Mouse (Mus musculus) liver, postnatal 0 days (tissue): ENCODE measurements around the gene Gm45837. TPM values are rescaled to one million over a fixed set of nuclear protein-coding genes. Genes with fewer than 3 reads are reported as not detected.

Experiments used
- ATAC-seq: fragments of 200-750 bp; cut with Nextera tagmentation; 2 replicates; pipeline ENCODE4 v1.8.0; 2017; ENCODE audit warnings: mild to moderate bottlenecking, moderate library complexity
- DNase-seq: peaks from one replicate; pipeline ENCODE4 v3.0.0-alpha.2; 2016
- H3K27ac ChIP-seq: fragments of 300-500 bp; sonication (generic); 2 replicates; pipeline ENCODE4 v1.5.1; 2014; ENCODE audit warnings: antibody characterized with exemption, moderate library complexity, mild to moderate bottlenecking, low read depth
- H3K27me3 ChIP-seq: fragments of 300-500 bp; sonication (generic); 2 replicates; pipeline ENCODE4 v1.6.1; 2014; ENCODE audit warnings: low read length, control low read depth, mixed read lengths; ENCODE audit not compliant: insufficient read depth
- H3K36me3 ChIP-seq: fragments of 300-500 bp; sonication (generic); replicated peaks from 2 replicates; pipeline ENCODE4 v1.6.1; 2014; ENCODE audit warnings: mild to moderate bottlenecking, control low read depth, low read length, moderate library complexity, mixed read lengths; ENCODE audit not compliant: insufficient read depth
- H3K4me1 ChIP-seq: fragments of 300-500 bp; sonication (generic); 2 replicates; pipeline ENCODE4 v1.6.1; 2014; ENCODE audit warnings: antibody characterized with exemption, mild to moderate bottlenecking, control low read depth; ENCODE audit not compliant: insufficient read depth
- H3K4me2 ChIP-seq: fragments of 300-500 bp; sonication (generic); 2 replicates; pipeline ENCODE4 v1.6.1; 2014; ENCODE audit warnings: low read depth, mild to moderate bottlenecking, low read length, moderate library complexity, mixed read lengths
- H3K4me3 ChIP-seq: fragments of 300-500 bp; sonication (generic); 2 replicates; pipeline ENCODE4 v1.5.1; 2014; ENCODE audit warnings: low read depth, low read length
- H3K9ac ChIP-seq: fragments of 300-500 bp; sonication (generic); replicated peaks from 2 replicates; pipeline ENCODE4 v1.6.1; 2014; ENCODE audit warnings: mild to moderate bottlenecking, moderate library complexity
- H3K9me3 ChIP-seq: fragments of 300-500 bp; sonication (generic); 2 replicates; pipeline ENCODE4 v1.6.1; 2016; ENCODE audit warnings: mild to moderate bottlenecking, control low read depth, low read length, mixed read lengths
- CTCF ChIP-seq: sonication (generic); IDR thresholded peaks from 2 replicates; pipeline ENCODE4 v1.5.1; 2016; ENCODE audit warnings: antibody characterized with exemption, low read depth
- EP300 ChIP-seq: IDR thresholded peaks from 2 replicates; pipeline ENCODE4 v1.6.1; 2016; ENCODE audit warnings: antibody characterized with exemption, low read depth, mild to moderate bottlenecking
- WGBS: fragments of 180-500 bp; shearing (Covaris S2); extraction: QIAGEN DNeasy Blood & Tissue Kit; methylation state at CpG from one replicate; pipeline ENCODE4 v1.1.7; 2014; ENCODE audit not compliant: insufficient replicate concordance; 5-methylcytosine and 5-hydroxymethylcytosine counted together
- polyA plus RNA-seq: library from polyadenylated mRNA; unstranded; fragments of >200 nt; fragmentation: Nextera tagmentation; extraction: Ambion mirVana; gene quantifications from 2 replicates; pipeline ENCODE4 v1.2.1, GENCODE M21; 2015

The Gm45837 gene
- polyA plus RNA-seq, 1 experiment from 2014 or later: not detected

- Histone ChIP-seq H3K36me3 (no peaks in the 10 kb centered on the region), H3K9me3 (no peaks in the 10 kb centered on the region), H3K4me1 (no peaks in the 10 kb centered on the region), H3K4me3 (no peak overlapping the region), H3K27ac (no peak overlapping the region), H3K27me3 (no peaks in the 10 kb centered on the region), H3K4me2 (no peak overlapping the region), H3K9ac (no peak overlapping the region)
- 11% methylated on average over 1 of the region's 1 CpGs for WGBS
- ATAC-seq: no peak
- DNase-seq: no peak
- TF ChIP-seq CTCF (no peak), EP300 (no peak)
Measured at GRCm38 (mm10) chr7:101437876-101438275, 27.2 kb downstream of the Gm45837 start.

- Histone ChIP-seq H3K9me3 (no peaks in the 10 kb centered on the region), H3K27ac (no peak overlapping the region), H3K4me3 (no peak overlapping the region), H3K27me3 (no peaks in the 10 kb centered on the region), H3K36me3 (no peaks in the 10 kb centered on the region), H3K9ac (no peak overlapping the region), H3K4me2 (no peak overlapping the region), H3K4me1 (no peaks in the 10 kb centered on the region)
- TF ChIP-seq EP300: no peak
- TF ChIP-seq CTCF: no peak
- DNase-seq (no peak), ATAC-seq (no peak)
- 72% methylated on average over 10 of the region's 10 CpGs for WGBS
Measured at GRCm38 (mm10) chr7:101443093-101443492, 32.4 kb downstream of the Gm45837 start.

DNA sequence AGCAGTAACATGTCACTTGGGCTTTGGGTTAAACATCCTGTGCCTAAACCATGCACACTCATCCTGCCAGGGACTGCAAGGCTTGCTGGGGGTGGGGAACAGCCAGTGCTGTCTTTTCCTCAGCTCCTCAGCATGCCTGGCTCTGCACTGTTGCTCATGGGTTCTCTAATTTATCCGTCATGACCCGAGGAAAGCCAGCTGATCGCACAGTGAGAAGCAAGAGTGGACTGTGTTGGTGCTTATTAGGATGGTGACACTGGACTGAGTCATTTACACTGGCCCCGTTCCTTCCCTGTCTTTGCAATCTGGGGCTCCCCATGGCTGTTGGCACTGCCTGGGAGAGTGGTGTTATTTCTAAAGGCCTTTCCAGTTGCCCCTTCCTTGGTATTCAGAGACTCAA, 33.5 kb downstream of the Gm45837 start:
- TF ChIP-seq EP300: no peak
- no peak for TF ChIP-seq CTCF
- Histone ChIP-seq H3K9me3 (no peaks in the 10 kb centered on the region), H3K27ac (no peak overlapping the region), H3K4me2 (no peak overlapping the region), H3K27me3 (no peaks in the 10 kb centered on the region), H3K4me3 (no peak overlapping the region), H3K9ac (no peak overlapping the region), H3K4me1 (no peaks in the 10 kb centered on the region), H3K36me3 (no peaks in the 10 kb centered on the region)
- 69% methylated on average over 4 of the region's 4 CpGs for WGBS
- ATAC-seq (no peak), DNase-seq (no peak)

DNA sequence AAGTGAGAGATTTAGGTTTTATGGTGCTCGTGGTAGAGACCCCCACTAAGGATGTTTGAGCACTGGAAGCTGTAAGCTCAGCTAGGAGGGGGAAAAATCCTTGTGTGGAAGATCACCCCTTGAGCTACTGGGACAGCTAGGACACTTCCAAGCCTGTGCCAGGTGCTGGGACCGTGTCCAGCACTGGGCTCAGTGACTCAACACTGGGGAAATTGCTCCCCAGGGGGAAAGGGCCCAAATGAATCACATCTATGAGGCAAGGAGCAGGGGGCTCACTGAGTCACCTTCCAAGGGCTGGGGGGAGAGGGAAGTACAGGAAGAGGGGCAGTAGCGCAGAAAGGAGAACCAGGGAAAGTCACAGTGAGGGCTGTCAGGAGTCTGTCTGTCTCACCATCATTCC, 39.2 kb downstream of the Gm45837 start:
- no peak for ATAC-seq
- peaks cover 16% of the 10 kb centered on the region for H3K27me3 ChIP-seq

GRCm38 (mm10) chr7:101450422-101451401, 40.0 kb downstream of the Gm45837 start:
- no peak overlapping the region for H3K27ac ChIP-seq
- ATAC-seq: peak; percentile 76
- H3K4me3 ChIP-seq: peak overlapping the region; percentile 57
- peaks cover 11% of the 10 kb centered on the region for H3K4me1 ChIP-seq
- DNase-seq: peak; percentile 89
- H3K36me3 ChIP-seq: no peaks in the 10 kb centered on the region
- TF ChIP-seq CTCF (peak; percentile 97), EP300 (no peak)
- H3K9ac ChIP-seq: peak overlapping the region; percentile 53
- WGBS: under 1% methylated on average over 56 of the region's 68 CpGs
- peaks cover 16% of the 10 kb centered on the region for H3K27me3 ChIP-seq
- H3K9me3 ChIP-seq: no peaks in the 10 kb centered on the region
- H3K4me2 ChIP-seq: peak overlapping the region; percentile 95

More for the DNA sequence above, 39.2 kb downstream of the Gm45837 start:
- TF ChIP-seq CTCF (no peak), EP300 (no peak)
- Histone ChIP-seq H3K9me3 (no peaks in the 10 kb centered on the region), H3K27ac (no peak overlapping the region), H3K9ac (no peak overlapping the region), H3K4me3 (no peak overlapping the region), H3K4me2 (no peak overlapping the region), H3K4me1 (peaks cover 9% of the 10 kb centered on the region), H3K36me3 (no peaks in the 10 kb centered on the region)
- 27% methylated on average over 3 of the region's 3 CpGs for WGBS
- no peak for DNase-seq

GRCm38 (mm10) chr7:101452669-101453068, 42.0 kb downstream of the Gm45837 start:
- ATAC-seq: no peak
- Histone ChIP-seq H3K36me3 (no peaks in the 10 kb centered on the region), H3K9ac (no peak overlapping the region), H3K4me1 (peaks cover 25% of the 10 kb centered on the region), H3K27me3 (peaks cover 16% of the 10 kb centered on the region), H3K9me3 (no peaks in the 10 kb centered on the region), H3K4me3 (peak overlapping the region; percentile 57), H3K4me2 (peak overlapping the region; percentile 95), H3K27ac (peak overlapping the region; percentile 6; the same call in 1 of the 2 replicates)
- DNase-seq: no peak
- 79% methylated on average over 3 of the region's 3 CpGs for WGBS
- no peak for TF ChIP-seq EP300
- no peak for TF ChIP-seq CTCF
